In the genomic region with DNA sequence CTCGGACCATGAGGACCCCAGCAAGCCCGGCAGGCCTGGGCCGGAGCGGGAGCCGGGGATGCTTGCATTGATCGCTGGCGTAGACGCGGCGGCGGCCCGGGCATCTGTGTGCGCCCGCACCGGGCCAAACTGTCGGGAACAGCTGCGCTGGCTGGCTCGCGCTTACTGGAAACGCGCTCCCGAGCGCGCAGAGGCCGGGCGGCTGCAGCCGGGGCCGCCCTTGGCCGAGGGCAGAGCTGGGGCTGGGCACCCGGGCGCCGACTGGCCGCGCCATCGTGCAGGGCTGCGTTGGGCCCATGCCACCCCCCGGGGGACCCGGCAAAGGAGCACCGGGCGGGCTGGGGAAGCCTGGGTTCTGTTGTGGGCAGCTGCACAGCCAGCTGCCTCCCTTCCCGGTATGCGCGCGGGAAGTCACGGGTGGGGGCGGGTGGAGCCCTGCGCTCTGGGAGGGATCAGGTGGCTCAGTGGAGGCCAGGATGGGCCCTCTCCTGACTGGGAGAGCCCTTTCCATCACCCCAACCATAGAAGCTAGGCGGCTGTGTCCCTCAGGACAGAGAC, we compare ENCODE assay signal across 8 mouse cellular contexts. TPM values are rescaled to one million over a fixed set of nuclear protein-coding genes. Genes with fewer than 3 reads are reported as not detected.
DNase-seq lines count a peak whose midpoint lies in the region; ATAC-seq and TF ChIP-seq lines count a peak whose summit lies in the region.

No protein-coding gene starts in this region.

- WGBS in forebrain, embryonic 12.5 days = 2% methylated on average over 42 of the region's 48 CpGs
- WGBS in limb, embryonic 13.5 days = 2% methylated on average over 45 of the region's 48 CpGs
- 2% methylated on average over 45 of the region's 48 CpGs for WGBS in midbrain, embryonic 14.5 days

- H3K4me2 ChIP-seq in forebrain, embryonic 12.5 days = peak overlapping the region; percentile 90
- peak overlapping the region; percentile 95 for H3K4me2 ChIP-seq in limb, embryonic 13.5 days (replicated peaks)
- H3K4me2 ChIP-seq in midbrain, embryonic 14.5 days (ENCODE audit: low read length) = peak overlapping the region; percentile 78

- H3K36me3 ChIP-seq in E14TG2a.4 (ENCODE audit: insufficient read depth, low read length) = no peaks in the 10 kb centered on the region
- H3K36me3 ChIP-seq in forebrain, embryonic 12.5 days (replicated peaks) = no peaks in the 10 kb centered on the region
- H3K36me3 ChIP-seq in limb, embryonic 13.5 days = no peaks in the 10 kb centered on the region
- no peaks in the 10 kb centered on the region for H3K36me3 ChIP-seq in midbrain, embryonic 14.5 days (ENCODE audit: control insufficient read depth, insufficient read depth, low read length)

- peaks cover 2% of the 10 kb centered on the region; the same call in 1 of the 2 replicates for H3K27me3 ChIP-seq in E14TG2a.4 (ENCODE audit: insufficient read depth, low read length)
- H3K27me3 ChIP-seq in forebrain, embryonic 12.5 days = peaks cover 71% of the 10 kb centered on the region
- H3K27me3 ChIP-seq in limb, embryonic 13.5 days = peaks cover 32% of the 10 kb centered on the region
- peaks cover 12% of the 10 kb centered on the region for H3K27me3 ChIP-seq in midbrain, embryonic 14.5 days (ENCODE audit: control insufficient read depth, insufficient read depth, low read length)

- peak; percentile 60 for DNase-seq in adrenal gland, adult 2 months
- DNase-seq in adrenal gland, adult 8-10 months = no peak
- DNase-seq in heart, postnatal 4 days = peak; percentile 73
- DNase-seq in midbrain, embryonic 14.5 days = peak; percentile 85
- DNase-seq in thymus, postnatal 14 days = peak; percentile 74

- TF ChIP-seq CTCF in E14TG2a.4 (conservative IDR thresholded peaks at IDR 0.05; ENCODE audit: low read length) = no peak

- no peaks in the 10 kb centered on the region for H3K9me3 ChIP-seq in E14TG2a.4 (ENCODE audit: low read length)
- no peaks in the 10 kb centered on the region for H3K9me3 ChIP-seq in forebrain, embryonic 12.5 days
- no peaks in the 10 kb centered on the region for H3K9me3 ChIP-seq in limb, embryonic 13.5 days
- no peaks in the 10 kb centered on the region for H3K9me3 ChIP-seq in midbrain, embryonic 14.5 days (ENCODE audit: control insufficient read depth, low read length)

- H3K9ac ChIP-seq in forebrain, embryonic 12.5 days = peak overlapping the region; percentile 61
- H3K9ac ChIP-seq in limb, embryonic 13.5 days = peak overlapping the region; percentile 69
- peak overlapping the region; percentile 55 for H3K9ac ChIP-seq in midbrain, embryonic 14.5 days (replicated peaks; ENCODE audit: low read length)

- peaks cover 66% of the 10 kb centered on the region for H3K4me1 ChIP-seq in E14TG2a.4 (replicated peaks; ENCODE audit: low read depth, low read length)
- peaks cover 46% of the 10 kb centered on the region for H3K4me1 ChIP-seq in forebrain, embryonic 12.5 days
- H3K4me1 ChIP-seq in limb, embryonic 13.5 days = peaks cover 55% of the 10 kb centered on the region
- peaks cover 8% of the 10 kb centered on the region; the same call in 1 of the 2 replicates for H3K4me1 ChIP-seq in midbrain, embryonic 14.5 days (ENCODE audit: control insufficient read depth, insufficient read depth, low read length)

- H3K4me3 ChIP-seq in E14TG2a.4 (replicated peaks; ENCODE audit: low read length) = peak overlapping the region; percentile 79
- peak overlapping the region; percentile 43 for H3K4me3 ChIP-seq in forebrain, embryonic 12.5 days (replicated peaks)
- H3K4me3 ChIP-seq in limb, embryonic 13.5 days = peak overlapping the region; percentile 50
- peak overlapping the region; percentile 39 for H3K4me3 ChIP-seq in midbrain, embryonic 14.5 days (replicated peaks; ENCODE audit: low read depth, low read length)

- no peak overlapping the region for H3K27ac ChIP-seq in forebrain, embryonic 12.5 days
- H3K27ac ChIP-seq in limb, embryonic 13.5 days = no peak overlapping the region; the same call in 1 of the 2 replicates
- H3K27ac ChIP-seq in midbrain, embryonic 14.5 days (replicated peaks; ENCODE audit: low read depth, low read length) = no peak overlapping the region

- ATAC-seq in forebrain, embryonic 12.5 days (ENCODE audit: low FRiP score) = peak; percentile 71
- ATAC-seq in limb, embryonic 13.5 days (ENCODE audit: low FRiP score, low read depth) = peak; percentile 60
- ATAC-seq in midbrain, embryonic 14.5 days (ENCODE audit: low FRiP score, low TSS enrichment) = peak; percentile 31; the same call in 1 of the 2 replicates

RNA-seq across cellular contexts. Expression of gene Socs3, which starts 39.0 kb away (rescaled TPM):
- total RNA-seq in adrenal gland, adult 2 months (2021) = 1 to 10 TPM; 3.2 to 6.9 TPM
- 14.1 and 14.8 TPM in 2 replicates for polyA plus RNA-seq in adrenal gland, adult 2 months (2012; rRNA removed)
- 10 to 100 TPM in 1 of 4 experiments, 1 to 10 TPM in 3; 4.4 to 14.6 (median 5.4) TPM for total RNA-seq in adrenal gland, adult 8-10 months (2022)
- polyA plus RNA-seq in forebrain, embryonic 12.5 days (2016; fragmentation: Nextera tagmentation; extraction: Ambion mirVana) = 13.5 and 14.7 TPM in 2 replicates
- 1 to 10 TPM; 5.5 TPM for total RNA-seq in heart, postnatal 4 days (2021)
- polyA plus RNA-seq in limb, embryonic 13.5 days (2015; fragmentation: Nextera tagmentation; extraction: Ambion mirVana) = 15.6 and 15.8 TPM in 2 replicates
- 4.3 and 7.2 TPM in 2 replicates for polyA plus RNA-seq in midbrain, embryonic 14.5 days (2014; fragmentation: Nextera tagmentation; extraction: Ambion mirVana)

RNA-seq across cellular contexts. Expression of gene Pgs1, which starts 55.2 kb away (rescaled TPM):
- 10 to 100 TPM; 53.9 to 54.5 TPM for total RNA-seq in adrenal gland, adult 2 months (2021)
- polyA plus RNA-seq in adrenal gland, adult 2 months (2012; rRNA removed) = 99.4 and 165 TPM in 2 replicates
- 10 to 100 TPM; 52.7 to 76.9 (median 68.2) TPM for total RNA-seq in adrenal gland, adult 8-10 months (2022)
- 45.3 and 45.9 TPM in 2 replicates for polyA plus RNA-seq in forebrain, embryonic 12.5 days (2016; fragmentation: Nextera tagmentation; extraction: Ambion mirVana)
- total RNA-seq in heart, postnatal 4 days (2021) = 10 to 100 TPM; 25.0 to 26.2 TPM
- polyA plus RNA-seq in limb, embryonic 13.5 days (2015; fragmentation: Nextera tagmentation; extraction: Ambion mirVana) = 34.4 and 35.7 TPM in 2 replicates
- polyA plus RNA-seq in midbrain, embryonic 14.5 days (2014; fragmentation: Nextera tagmentation; extraction: Ambion mirVana) = 47.9 and 51.4 TPM in 2 replicates

RNA-seq across cellular contexts. Expression of gene Tha1, which starts 57.6 kb away (rescaled TPM):
- 1 to 10 TPM; 8.4 to 9.5 TPM for total RNA-seq in adrenal gland, adult 2 months (2021)
- polyA plus RNA-seq in adrenal gland, adult 2 months (2012; rRNA removed) = 40.3 and 49.3 TPM in 2 replicates
- total RNA-seq in adrenal gland, adult 8-10 months (2022) = 10 to 100 TPM; 16.4 to 16.7 (median 16.5) TPM
- polyA plus RNA-seq in forebrain, embryonic 12.5 days (2016; fragmentation: Nextera tagmentation; extraction: Ambion mirVana) = 2.9 and 3.9 TPM in 2 replicates
- total RNA-seq in heart, postnatal 4 days (2021) = 1 to 10 TPM; 3.3 to 4.0 TPM
- 3.4 and 3.6 TPM in 2 replicates for polyA plus RNA-seq in limb, embryonic 13.5 days (2015; fragmentation: Nextera tagmentation; extraction: Ambion mirVana)
- polyA plus RNA-seq in midbrain, embryonic 14.5 days (2014; fragmentation: Nextera tagmentation; extraction: Ambion mirVana) = 2.3 and 3.1 TPM in 2 replicates
